Mouse (Mus musculus): Measurements from ENCODE around the gene Eci2.

GRCm38 (mm10) chr13:35018866-35019536 is 7.9 kb downstream of the Eci2 start:
- no peak for TF ChIP-seq CTCF (IDR thresholded peaks at IDR 0.05; ENCODE audit: low read depth, low read length)
- TF ChIP-seq GATA1 (IDR thresholded peaks at IDR 0.05; ENCODE audit: borderline replicate concordance, low read length) = no peak
- no peak for TF ChIP-seq TAL1 (conservative IDR thresholded peaks at IDR 0.05; ENCODE audit: low read depth, low read length)
- TF ChIP-seq POLR2AphosphoS5 (IDR thresholded peaks at IDR 0.05; ENCODE audit: insufficient replicate concordance, low read depth, low read length) = no peak
- TF ChIP-seq GATA2 (IDR thresholded peaks at IDR 0.05; ENCODE audit: borderline replicate concordance, low read depth, low read length) = no peak
